Mouse (Mus musculus): Measurements from ENCODE around the gene Mast4. TPM values are rescaled to one million over a fixed set of nuclear protein-coding genes. Genes with fewer than 3 reads are reported as not detected.

Mast4 gene
- polyA plus RNA-seq, 1 experiment from 2014 or later: 18.9 TPM

DNA sequence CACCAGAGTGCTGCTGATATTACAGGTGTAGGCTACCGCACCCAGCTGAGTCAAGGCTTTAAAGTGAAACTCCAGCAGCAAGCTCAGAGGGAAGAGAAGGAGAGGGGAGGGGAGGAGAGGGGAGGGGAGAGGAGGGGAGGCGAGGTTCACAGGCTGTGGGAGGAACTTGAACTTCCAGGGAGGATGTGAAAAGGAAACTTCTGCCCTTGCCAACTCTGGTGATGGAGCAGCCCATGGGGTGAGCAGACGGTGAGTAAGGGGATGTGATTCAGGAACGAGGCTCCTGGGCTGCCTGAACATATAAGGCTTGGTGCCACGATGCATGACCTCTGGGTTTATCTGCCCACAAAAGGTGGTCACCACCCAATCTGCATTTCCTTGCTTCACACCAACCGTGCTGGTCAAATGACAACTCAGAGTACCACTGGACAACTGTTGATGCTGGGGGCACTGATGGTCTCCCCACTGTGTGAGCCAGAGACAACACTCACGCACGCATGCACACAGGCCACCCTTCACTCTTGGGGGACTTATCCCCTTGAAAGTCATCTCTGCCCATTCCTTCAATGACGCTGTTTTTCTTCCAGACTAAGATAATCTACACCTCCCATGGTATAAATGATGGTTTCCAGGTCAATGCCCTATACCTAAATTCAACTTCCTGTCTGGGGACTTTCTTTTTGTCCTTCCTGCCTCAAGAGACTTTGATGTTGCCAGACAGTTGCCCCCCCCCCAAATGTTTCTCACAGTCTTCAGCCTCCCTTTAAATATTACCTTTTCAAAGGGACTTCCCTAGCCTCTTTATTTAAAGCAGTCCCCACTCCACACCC lies 434.8 kb downstream of the Mast4 start:
- H3K4me1 ChIP-seq (ENCODE audit: control insufficient read depth, insufficient read depth, low read length): peaks cover 15% of the 10 kb centered on the region
- WGBS: 63% methylated on average over 9 of the region's 9 CpGs
- no peak overlapping the region for H3K9ac ChIP-seq (ENCODE audit: low read length)
- DNase-seq (ENCODE audit: low spot score): no peak
- peak; percentile 6; the same call in 1 of the 2 replicates for ATAC-seq (ENCODE audit: insufficient number of reproducible peaks, low FRiP score, low TSS enrichment, low read depth)
- H3K4me2 ChIP-seq (ENCODE audit: low read depth, severe bottlenecking): no peak overlapping the region
- H3K9me3 ChIP-seq (ENCODE audit: control insufficient read depth, low read length): no peaks in the 10 kb centered on the region
- no peaks in the 10 kb centered on the region for H3K36me3 ChIP-seq (ENCODE audit: control insufficient read depth, insufficient read depth, low read length)
- no peak overlapping the region for H3K4me3 ChIP-seq (ENCODE audit: low read depth, low read length)
- H3K27ac ChIP-seq (replicated peaks; ENCODE audit: low read depth, low read length): no peak overlapping the region
- no peaks in the 10 kb centered on the region for H3K27me3 ChIP-seq (ENCODE audit: control insufficient read depth, insufficient read depth, low read length)

DNA sequence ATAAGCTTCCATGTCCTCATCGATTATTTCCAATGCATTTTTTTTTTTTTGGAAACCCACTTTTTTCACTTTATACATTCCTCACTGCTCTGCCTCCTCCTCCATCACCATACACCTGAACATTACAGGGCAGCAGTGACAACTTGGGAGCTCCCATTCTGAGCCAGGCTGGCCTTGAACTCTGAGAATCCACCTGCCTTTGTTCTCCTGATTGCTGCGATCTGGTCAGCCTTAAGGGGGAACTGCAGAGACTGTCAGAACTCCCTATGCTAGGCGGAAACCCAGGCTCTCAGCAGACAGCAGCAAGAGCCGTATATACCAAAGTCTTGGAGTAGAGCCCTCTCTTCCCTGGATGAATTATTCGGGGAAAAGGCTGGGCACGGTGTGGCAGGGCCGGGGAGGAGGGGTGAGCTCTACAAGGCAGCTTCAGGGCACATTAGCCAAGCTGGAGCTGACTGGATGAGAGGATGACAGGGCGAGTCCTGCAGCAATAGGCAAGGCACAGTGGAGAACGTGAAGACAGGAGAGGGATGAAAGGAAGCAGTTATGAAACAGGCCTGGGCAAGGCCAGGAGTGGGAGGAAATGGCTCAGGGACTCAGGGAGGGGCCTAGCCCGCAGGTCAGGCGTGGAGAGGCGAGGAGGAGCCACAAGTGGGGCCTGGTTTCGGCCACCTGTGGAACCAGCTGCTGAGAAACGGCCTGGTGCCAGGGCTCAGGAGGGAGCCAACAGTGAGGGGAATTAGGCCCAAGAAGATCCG lies 435.7 kb downstream of the Mast4 start:
- DNase-seq (ENCODE audit: low spot score): no peak
- H3K36me3 ChIP-seq (ENCODE audit: control insufficient read depth, insufficient read depth, low read length): no peaks in the 10 kb centered on the region
- H3K4me3 ChIP-seq (ENCODE audit: low read depth, low read length): no peak overlapping the region
- H3K9ac ChIP-seq (ENCODE audit: low read length): no peak overlapping the region
- no peaks in the 10 kb centered on the region for H3K9me3 ChIP-seq (ENCODE audit: control insufficient read depth, low read length)
- H3K4me2 ChIP-seq (ENCODE audit: low read depth, severe bottlenecking): no peak overlapping the region
- H3K27ac ChIP-seq (replicated peaks; ENCODE audit: low read depth, low read length): no peak overlapping the region
- WGBS: 49% methylated on average over 15 of the region's 15 CpGs
- peak; percentile 55 for ATAC-seq (ENCODE audit: insufficient number of reproducible peaks, low FRiP score, low TSS enrichment, low read depth)
- peaks cover 17% of the 10 kb centered on the region for H3K4me1 ChIP-seq (ENCODE audit: control insufficient read depth, insufficient read depth, low read length)
- H3K27me3 ChIP-seq (ENCODE audit: control insufficient read depth, insufficient read depth, low read length): no peaks in the 10 kb centered on the region

DNA sequence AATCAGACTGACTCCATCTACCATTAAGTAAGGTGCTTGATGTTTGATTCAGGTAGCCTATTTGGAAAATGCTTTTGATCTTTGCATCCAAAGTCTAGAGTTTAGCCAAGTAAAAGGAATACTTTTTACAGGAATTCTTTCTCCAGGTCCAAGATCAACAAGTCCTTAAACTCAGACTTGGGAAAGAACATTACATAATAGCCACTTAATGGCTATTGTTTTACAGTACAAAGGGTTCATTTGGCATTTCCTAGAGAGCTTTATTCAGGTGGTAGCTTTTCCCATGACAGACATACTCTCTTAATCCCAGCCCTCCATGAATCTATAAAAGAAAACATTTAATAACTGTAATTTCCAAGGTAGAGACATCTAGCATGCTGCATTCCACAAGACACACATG lies 438.0 kb downstream of the Mast4 start:
- peaks cover 17% of the 10 kb centered on the region for H3K4me1 ChIP-seq (ENCODE audit: control insufficient read depth, insufficient read depth, low read length)
- ATAC-seq (ENCODE audit: insufficient number of reproducible peaks, low FRiP score, low TSS enrichment, low read depth): no peak
- no peak overlapping the region for H3K4me2 ChIP-seq (ENCODE audit: low read depth, severe bottlenecking)
- no peak overlapping the region for H3K9ac ChIP-seq (ENCODE audit: low read length)
- no peaks in the 10 kb centered on the region for H3K9me3 ChIP-seq (ENCODE audit: control insufficient read depth, low read length)
- DNase-seq (ENCODE audit: low spot score): no peak
- no peaks in the 10 kb centered on the region for H3K27me3 ChIP-seq (ENCODE audit: control insufficient read depth, insufficient read depth, low read length)
- H3K4me3 ChIP-seq (ENCODE audit: low read depth, low read length): no peak overlapping the region
- H3K36me3 ChIP-seq (ENCODE audit: control insufficient read depth, insufficient read depth, low read length): no peaks in the 10 kb centered on the region
- no peak overlapping the region for H3K27ac ChIP-seq (replicated peaks; ENCODE audit: low read depth, low read length)

DNA sequence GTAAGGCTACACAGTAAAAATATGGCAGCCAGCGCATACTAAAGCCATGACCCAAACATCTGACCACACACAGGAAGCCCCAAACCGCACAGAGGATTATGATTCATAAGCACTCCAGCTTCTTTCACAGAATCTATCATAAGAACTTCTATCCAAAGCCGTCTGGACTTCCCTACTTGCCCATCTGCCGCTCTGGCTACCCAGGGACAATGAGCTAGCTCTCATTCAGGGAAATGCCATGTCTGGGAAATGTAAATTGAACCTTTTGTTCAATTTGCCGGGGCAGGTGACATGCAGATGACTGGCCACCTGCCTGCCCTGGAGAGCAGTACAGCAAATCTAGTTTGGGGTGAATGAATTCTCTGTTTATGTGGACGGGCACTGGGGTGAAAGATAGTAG lies 438.4 kb downstream of the Mast4 start:
- Histone ChIP-seq H3K36me3 (ENCODE audit: control insufficient read depth, insufficient read depth, low read length) (no peaks in the 10 kb centered on the region), H3K4me2 (ENCODE audit: low read depth, severe bottlenecking) (no peak overlapping the region), H3K9me3 (ENCODE audit: control insufficient read depth, low read length) (no peaks in the 10 kb centered on the region), H3K27ac (replicated peaks; ENCODE audit: low read depth, low read length) (no peak overlapping the region), H3K27me3 (ENCODE audit: control insufficient read depth, insufficient read depth, low read length) (no peaks in the 10 kb centered on the region), H3K4me3 (ENCODE audit: low read depth, low read length) (no peak overlapping the region), H3K4me1 (ENCODE audit: control insufficient read depth, insufficient read depth, low read length) (peaks cover 17% of the 10 kb centered on the region), H3K9ac (ENCODE audit: low read length) (no peak overlapping the region)
- 81% methylated on average over 6 of the region's 6 CpGs for WGBS
- DNase-seq (ENCODE audit: low spot score): no peak
- ATAC-seq (ENCODE audit: insufficient number of reproducible peaks, low FRiP score, low TSS enrichment, low read depth): no peak

DNA sequence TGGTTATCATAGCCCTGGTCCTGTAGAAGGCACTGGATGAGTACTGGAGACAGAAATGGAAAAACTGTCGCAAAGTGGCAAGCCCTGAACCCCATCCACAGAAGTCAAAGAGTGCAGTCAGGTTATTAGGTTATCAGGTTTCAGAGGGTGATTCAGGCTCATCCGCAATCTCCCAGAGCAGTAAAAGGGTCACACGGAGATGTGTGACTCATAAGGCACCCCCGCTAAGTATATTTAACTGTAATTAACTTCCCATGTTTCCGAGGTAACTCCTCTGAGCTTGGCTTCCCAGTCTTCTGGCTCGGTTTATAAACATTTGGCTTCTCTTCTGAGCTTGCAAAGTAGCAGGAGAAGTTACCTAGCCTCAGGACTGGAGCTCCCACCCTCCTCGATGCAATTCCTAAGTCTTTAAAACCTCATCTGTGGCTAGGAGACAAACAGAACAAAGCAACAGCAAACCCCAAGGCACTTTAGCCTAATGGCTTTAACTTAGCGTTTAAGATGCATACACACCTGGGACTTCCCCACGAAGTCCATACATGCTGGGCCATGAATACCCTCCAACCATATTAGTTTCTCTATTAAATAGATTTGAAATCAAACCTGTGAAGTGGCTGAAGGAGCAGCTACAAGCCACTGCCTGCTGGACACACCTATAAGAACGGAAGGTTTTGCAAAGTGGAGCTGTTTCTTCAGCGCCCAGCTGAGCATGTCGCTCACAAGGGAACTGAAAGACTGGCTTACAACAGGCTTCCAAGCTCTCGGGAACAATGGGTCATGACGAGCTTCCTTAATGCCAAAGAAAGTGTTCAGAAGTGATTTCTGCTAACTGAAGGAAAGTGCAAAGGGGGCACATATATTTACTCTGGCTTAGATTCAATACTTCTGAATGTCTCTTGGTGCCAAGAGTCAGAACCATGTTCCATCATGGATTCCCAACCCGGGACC lies 439.7 kb downstream of the Mast4 start:
- H3K27ac ChIP-seq (replicated peaks; ENCODE audit: low read depth, low read length): no peak overlapping the region
- 30% methylated on average over 15 of the region's 15 CpGs for WGBS
- ATAC-seq (ENCODE audit: insufficient number of reproducible peaks, low FRiP score, low TSS enrichment, low read depth): no peak

DNA sequence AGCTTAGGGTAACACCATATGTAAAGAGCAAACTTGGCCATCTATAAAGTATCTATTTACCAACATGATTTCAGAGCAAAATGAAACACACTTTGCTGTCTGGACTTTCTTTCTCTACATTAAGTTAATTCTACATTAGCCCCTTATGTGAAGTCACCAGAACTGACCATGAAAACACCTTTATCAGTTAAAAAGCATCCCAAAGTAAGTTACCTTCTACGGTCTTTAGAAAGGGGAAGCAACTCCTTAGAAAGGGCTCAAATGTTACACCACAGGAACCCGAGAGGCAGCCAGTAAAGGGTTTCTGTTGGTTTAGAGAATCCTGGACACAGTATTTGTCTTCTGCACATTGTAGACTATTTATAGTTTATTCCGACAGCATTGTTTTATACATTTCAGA lies 441.5 kb downstream of the Mast4 start:
- Histone ChIP-seq H3K4me2 (ENCODE audit: low read depth, severe bottlenecking) (no peak overlapping the region), H3K9ac (ENCODE audit: low read length) (no peak overlapping the region), H3K36me3 (ENCODE audit: control insufficient read depth, insufficient read depth, low read length) (no peaks in the 10 kb centered on the region), H3K4me1 (ENCODE audit: control insufficient read depth, insufficient read depth, low read length) (peaks cover 6% of the 10 kb centered on the region; the same call in 1 of the 2 replicates), H3K27me3 (ENCODE audit: control insufficient read depth, insufficient read depth, low read length) (no peaks in the 10 kb centered on the region), H3K27ac (replicated peaks; ENCODE audit: low read depth, low read length) (no peak overlapping the region), H3K4me3 (ENCODE audit: low read depth, low read length) (no peak overlapping the region), H3K9me3 (ENCODE audit: control insufficient read depth, low read length) (no peaks in the 10 kb centered on the region)
- 87% methylated on average over 3 of the region's 3 CpGs for WGBS
- ATAC-seq (ENCODE audit: insufficient number of reproducible peaks, low FRiP score, low TSS enrichment, low read depth): no peak
- no peak for DNase-seq (ENCODE audit: low spot score)

More for the DNA sequence above, 439.7 kb downstream of the Mast4 start:
- H3K4me3 ChIP-seq (ENCODE audit: low read depth, low read length): no peak overlapping the region
- no peak for DNase-seq (ENCODE audit: low spot score)
- no peaks in the 10 kb centered on the region for H3K27me3 ChIP-seq (ENCODE audit: control insufficient read depth, insufficient read depth, low read length)
- H3K4me1 ChIP-seq (ENCODE audit: control insufficient read depth, insufficient read depth, low read length): peaks cover 13% of the 10 kb centered on the region
- no peak overlapping the region for H3K4me2 ChIP-seq (ENCODE audit: low read depth, severe bottlenecking)
- no peak overlapping the region for H3K9ac ChIP-seq (ENCODE audit: low read length)
- no peaks in the 10 kb centered on the region for H3K9me3 ChIP-seq (ENCODE audit: control insufficient read depth, low read length)
- no peaks in the 10 kb centered on the region for H3K36me3 ChIP-seq (ENCODE audit: control insufficient read depth, insufficient read depth, low read length)

DNA sequence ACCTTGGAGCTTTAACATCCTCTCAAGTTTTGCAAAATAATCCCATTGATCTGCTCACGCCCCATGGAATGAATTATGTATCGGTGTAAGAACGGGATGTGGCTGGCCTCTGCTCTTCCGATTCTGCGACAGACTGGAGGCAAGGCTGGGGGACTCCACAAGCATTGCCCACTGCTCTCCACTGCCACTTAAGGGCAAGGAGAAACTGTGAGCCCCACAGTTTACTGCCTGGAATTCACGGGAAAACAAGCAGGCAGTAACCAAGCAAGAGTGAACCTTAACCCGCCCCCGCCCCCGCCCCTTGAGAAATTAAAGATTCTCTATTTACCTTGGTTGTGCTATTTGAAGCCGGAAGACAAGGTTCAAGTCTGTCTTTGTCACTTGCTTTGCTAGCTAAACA lies 444.3 kb downstream of the Mast4 start:
- Histone ChIP-seq H3K9ac (ENCODE audit: low read length) (no peak overlapping the region), H3K36me3 (ENCODE audit: control insufficient read depth, insufficient read depth, low read length) (no peaks in the 10 kb centered on the region), H3K4me1 (ENCODE audit: control insufficient read depth, insufficient read depth, low read length) (peaks cover 6% of the 10 kb centered on the region; the same call in 1 of the 2 replicates), H3K27me3 (ENCODE audit: control insufficient read depth, insufficient read depth, low read length) (no peaks in the 10 kb centered on the region), H3K4me2 (ENCODE audit: low read depth, severe bottlenecking) (no peak overlapping the region), H3K4me3 (ENCODE audit: low read depth, low read length) (no peak overlapping the region), H3K9me3 (ENCODE audit: control insufficient read depth, low read length) (no peaks in the 10 kb centered on the region), H3K27ac (replicated peaks; ENCODE audit: low read depth, low read length) (no peak overlapping the region)
- ATAC-seq (ENCODE audit: insufficient number of reproducible peaks, low FRiP score, low TSS enrichment, low read depth) (no peak), DNase-seq (ENCODE audit: low spot score) (no peak)
- 84% methylated on average over 10 of the region's 10 CpGs for WGBS

DNA sequence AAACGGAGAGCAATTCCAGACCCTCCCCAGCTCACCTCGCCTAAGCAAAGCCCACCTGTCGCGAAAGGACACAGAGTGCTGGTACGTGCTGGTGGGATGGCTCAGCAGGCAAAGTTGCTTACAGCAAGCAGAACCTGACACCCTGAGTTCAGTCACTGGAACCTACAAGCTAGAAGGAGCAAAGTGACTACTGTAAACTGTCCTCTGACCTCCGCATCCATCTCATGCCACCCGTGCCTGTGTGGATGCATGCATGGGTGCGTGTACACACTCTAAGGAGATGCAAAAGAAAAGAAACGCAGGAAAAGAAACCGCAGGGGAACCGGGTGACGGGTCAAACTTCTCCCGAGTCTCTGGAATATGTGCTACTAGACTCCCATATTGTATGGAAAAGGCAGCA lies 444.8 kb downstream of the Mast4 start:
- no peaks in the 10 kb centered on the region for H3K9me3 ChIP-seq (ENCODE audit: control insufficient read depth, low read length)
- DNase-seq (ENCODE audit: low spot score) (no peak), ATAC-seq (ENCODE audit: insufficient number of reproducible peaks, low FRiP score, low TSS enrichment, low read depth) (no peak)
- no peak overlapping the region for H3K4me2 ChIP-seq (ENCODE audit: low read depth, severe bottlenecking)
- no peaks in the 10 kb centered on the region for H3K36me3 ChIP-seq (ENCODE audit: control insufficient read depth, insufficient read depth, low read length)
- H3K9ac ChIP-seq (ENCODE audit: low read length): no peak overlapping the region
- peaks cover 3% of the 10 kb centered on the region; the same call in 1 of the 2 replicates for H3K4me1 ChIP-seq (ENCODE audit: control insufficient read depth, insufficient read depth, low read length)
- H3K27me3 ChIP-seq (ENCODE audit: control insufficient read depth, insufficient read depth, low read length): no peaks in the 10 kb centered on the region
- H3K4me3 ChIP-seq (ENCODE audit: low read depth, low read length): no peak overlapping the region
- H3K27ac ChIP-seq (replicated peaks; ENCODE audit: low read depth, low read length): no peak overlapping the region
- WGBS: 85% methylated on average over 13 of the region's 13 CpGs
